Mouse (Mus musculus) spleen, postnatal 10 days (tissue): ENCODE data around the gene Large1.
"Not testable (repeated sequence)": the region's sequence is repeated elsewhere in the genome, so short reads cannot be mapped to it uniquely, and the experiment has no call there.

Source experiments
- DNase-seq, 2 experiments: peaks; one replicate each; pipeline ENCODE4 v3.0.0; 2021 to 2022; ENCODE audit warnings: low spot score in 2 of 2

Large1 gene

GRCm38 (mm10) chr8:73353108-73353793, at the start of gene Large1:
Large1 (minus strand) TSS chr8:73353540.
- peak; percentile 37 to 82 for DNase-seq

DNA sequence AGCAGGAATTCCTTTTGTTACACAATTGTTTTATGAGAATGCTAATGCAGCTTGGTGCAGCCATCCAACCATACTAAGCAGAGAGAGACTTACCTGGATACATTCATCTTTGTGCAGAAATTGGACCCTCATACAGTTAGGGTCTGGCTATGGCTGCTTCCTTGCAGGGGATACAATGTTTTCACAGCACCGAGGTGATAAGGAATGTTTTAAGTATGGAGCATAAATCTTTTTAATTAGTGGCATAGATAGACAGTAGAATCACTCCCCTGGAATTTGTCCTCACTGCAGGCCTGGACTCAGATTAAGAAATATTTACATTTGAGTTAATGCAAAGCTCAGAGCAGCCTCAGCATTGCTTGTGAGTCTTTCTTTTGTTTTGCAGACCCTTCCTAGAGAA, 47.0 kb upstream of the Large1 start:
- DNase-seq: no peak

DNA sequence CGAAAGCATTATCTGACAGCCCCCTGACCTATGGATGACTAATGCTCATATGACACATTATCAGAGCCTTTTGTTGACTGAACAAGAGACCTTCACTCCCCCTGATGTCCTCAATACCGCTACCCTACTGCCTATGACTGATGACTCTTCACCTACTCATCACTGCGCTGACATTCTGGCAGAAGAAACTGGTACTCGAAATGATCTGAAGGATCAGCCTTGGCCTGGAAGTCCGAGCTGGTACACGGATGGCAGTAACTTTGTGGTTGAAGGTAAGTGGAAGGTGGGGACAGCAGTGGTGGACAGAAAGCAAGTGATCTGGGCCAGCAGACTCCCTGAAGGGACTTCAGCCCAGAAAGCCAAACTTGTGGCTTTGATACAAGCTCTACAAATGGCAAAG, 19.7 kb upstream of the Large1 start:
- not testable (repeated sequence) for DNase-seq

GRCm38 (mm10) chr8:73355979-73356378, 2.6 kb upstream of the Large1 start:
- peak in 1 of 2 experiments; percentile 19 for DNase-seq

GRCm38 (mm10) chr8:73354201-73354881, 1.0 kb upstream of the Large1 start:
- peak; percentile 5 to 13 for DNase-seq

DNA sequence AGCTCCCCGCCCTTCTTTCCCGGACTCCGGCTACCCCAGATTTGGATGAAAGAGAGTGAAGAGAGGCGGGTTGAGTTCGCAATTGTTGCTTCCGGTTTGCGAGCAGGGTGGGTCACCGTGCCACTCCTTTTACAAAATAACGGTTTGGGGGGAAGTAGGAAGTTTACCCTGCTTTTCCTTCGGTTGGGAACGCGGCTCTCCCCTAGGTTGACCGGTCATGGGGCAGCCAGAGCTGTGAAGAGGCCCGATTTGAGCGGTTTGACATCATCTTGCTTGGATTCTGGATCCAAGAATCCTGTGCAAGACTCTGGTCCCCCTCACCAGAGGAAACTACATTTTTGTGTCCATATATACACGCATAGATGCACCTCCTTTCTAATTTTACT, 447 bp upstream of the Large1 start:
- DNase-seq: no peak

DNA sequence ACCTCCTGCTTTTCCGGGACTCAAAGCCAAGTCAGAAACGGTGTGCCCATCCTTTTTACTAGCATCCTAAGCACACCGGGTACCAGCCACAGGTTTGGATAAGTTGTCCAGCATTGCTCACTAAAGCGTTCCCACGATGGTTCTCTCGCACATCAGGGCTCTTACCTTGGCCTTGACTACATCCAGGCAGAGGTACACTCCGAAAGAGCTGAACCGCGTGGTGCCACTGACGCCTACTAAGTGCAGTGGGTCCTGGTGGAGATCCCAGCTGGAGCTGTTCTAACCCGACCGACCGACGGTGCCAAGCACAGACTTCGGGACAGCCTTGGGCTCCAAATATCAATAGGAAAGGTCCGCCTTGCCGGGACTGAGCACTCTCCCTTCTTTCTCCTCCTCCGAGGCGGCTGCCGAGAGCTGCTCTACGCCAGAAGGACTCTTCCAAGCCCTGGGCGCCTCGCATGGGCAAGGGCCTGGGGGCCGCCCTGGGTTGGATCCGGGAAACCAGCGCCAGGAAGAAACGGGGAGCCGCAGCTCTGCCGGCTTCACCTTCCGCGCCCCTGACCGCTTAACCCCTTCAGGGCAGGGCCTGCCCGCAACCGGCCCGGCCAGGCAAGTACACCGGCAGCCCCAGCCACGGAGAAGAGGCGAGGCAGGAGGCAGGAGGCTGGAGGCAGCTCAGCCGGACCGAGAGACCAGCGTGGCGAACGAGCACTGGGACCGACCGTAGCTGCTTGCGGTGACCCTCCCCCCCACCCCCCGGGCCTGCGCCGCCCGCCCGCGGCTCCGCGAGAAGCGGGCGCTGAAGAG, 836 bp downstream of the Large1 start:
- peak; percentile 8 to 17 for DNase-seq

- DNase-seq: no peak
Measured at GRCm38 (mm10) chr8:73350366-73350765, 3.0 kb downstream of the Large1 start.

DNA sequence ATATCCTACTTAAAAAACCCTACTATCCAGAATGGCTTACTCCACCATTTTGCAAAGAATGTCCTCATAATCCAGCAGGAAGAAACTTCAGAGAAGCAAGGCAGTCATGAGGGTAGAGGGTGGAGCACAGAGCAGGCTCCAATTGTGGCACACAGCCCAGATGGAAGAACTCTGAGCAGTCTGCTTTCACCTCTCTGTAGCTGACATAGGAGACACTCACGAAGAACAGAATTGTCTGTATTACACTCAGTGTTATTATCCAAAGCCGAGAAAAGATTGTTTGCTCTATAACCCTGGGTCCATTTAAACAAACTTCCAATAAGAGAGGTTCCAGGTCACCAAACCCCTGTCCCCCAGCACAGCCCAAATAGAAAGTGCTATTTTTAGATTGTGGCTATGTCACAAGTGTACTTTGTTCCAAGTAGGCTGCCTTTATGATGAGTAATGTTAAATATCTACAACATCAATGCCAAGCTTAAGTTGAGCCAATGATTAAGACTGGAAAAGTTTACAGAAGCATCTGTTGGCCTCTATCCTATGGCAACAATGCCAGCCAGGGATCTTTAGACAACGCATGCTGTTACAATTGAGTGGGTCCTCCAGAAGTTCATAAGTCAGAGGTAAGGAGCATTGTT, 10.5 kb downstream of the Large1 start:
- DNase-seq: no peak

DNA sequence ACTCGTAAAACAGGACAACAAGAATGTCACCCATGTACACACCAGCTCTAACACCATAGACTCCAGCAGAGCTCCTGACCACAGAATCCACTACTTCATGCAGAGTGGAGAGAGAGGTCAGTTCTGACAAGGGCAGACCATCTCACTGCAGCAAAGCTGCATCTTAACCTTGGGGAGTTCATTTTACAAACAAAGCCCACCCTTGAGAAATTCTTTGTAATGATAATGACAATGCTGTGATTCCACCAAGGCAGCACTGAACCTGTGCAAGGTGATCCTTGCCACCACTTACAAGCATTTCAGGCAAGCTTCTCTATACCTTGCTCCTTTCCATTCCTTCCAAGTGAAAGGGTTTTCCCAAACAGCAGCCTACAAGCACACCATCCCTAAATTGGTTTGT, 16.5 kb downstream of the Large1 start:
- no peak for DNase-seq

- no peak for DNase-seq
Measured at GRCm38 (mm10) chr8:73329131-73329530, 24.2 kb downstream of the Large1 start.

GRCm38 (mm10) chr8:73328056-73328455, 25.3 kb downstream of the Large1 start:
- DNase-seq: no peak

GRCm38 (mm10) chr8:73324667-73325066, 28.7 kb downstream of the Large1 start:
- DNase-seq: no peak

GRCm38 (mm10) chr8:73323591-73323990, 29.7 kb downstream of the Large1 start:
- DNase-seq: no peak

DNA sequence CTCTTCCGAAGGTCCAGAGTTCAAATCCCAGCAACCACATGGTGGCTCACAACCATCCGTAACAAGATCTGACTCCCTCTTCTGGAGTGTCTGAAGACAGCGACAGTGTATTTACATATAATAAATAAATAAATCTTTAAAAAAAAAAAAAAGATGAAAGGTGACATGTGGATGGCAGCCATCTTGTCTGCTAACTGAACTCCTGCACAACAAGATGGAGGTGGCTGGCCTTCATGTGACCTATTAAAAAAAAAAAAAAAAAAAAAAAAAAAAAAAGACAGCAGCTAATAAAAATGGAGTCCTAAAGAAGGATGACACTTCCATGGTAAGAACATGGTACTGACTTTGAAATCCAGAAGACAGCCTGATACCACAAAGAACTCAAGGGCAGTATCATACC, 33.8 kb downstream of the Large1 start:
- not testable (repeated sequence) for DNase-seq

DNA sequence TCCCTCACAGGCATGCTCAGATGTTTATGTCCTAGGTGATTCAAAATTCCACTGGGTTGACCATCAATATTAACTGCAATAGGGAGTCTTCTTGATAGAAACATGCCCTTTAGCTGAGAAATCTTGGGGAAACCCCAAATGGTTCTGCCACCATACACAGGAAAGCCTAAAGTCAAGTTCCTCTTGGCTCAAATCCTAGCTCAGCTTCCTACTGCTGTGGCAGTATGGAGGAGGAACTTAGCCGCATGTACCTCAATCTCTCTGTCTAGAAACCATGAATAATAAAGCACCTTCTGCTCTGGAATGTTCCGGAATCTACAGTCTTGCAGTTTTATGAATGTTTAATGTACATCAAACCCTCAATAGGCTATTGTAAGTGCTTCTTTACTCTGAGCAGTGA, 39.4 kb downstream of the Large1 start:
- no peak for DNase-seq

DNA sequence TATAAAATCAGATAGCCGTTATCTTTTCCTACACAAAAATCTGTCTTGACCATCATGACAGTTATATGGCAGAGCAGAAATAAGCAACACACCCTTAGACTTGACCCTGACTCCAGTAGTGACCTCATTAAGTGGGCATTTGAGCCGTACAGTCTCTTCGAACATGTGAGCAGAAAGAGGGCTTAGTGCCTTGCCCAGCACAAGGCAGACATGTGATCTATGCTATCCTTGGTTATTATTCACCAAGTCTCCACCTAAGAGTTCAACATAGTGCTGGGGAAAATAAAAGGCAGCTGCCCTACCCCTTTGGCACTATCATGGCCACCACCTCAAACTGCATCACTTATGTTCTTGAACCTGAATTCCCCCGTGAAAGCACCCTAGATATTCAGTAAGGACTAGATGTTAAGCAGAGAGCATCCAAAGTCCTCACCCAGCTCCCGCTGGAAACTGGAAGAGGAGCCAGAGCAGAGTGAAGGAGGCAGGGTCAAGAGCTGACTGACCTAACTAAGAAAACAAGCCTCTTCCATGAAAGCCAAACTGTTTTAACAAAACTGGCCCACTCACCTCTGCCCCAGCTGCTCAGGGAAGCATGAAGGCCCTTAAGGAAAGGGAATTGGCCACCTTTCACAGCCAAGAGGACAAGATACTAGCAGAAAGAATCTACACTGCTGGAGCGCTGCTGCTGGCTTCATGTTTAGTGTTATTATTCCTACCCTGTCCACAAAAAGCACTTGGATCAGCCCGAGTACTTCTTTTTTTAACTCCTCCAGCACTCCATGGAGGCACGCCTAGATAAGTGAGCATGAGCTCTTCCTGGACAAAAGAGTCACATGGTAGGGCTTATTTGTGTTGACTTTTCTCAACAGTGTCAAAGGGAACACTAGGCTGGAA, 40.4 kb downstream of the Large1 start:
- no peak for DNase-seq

DNA sequence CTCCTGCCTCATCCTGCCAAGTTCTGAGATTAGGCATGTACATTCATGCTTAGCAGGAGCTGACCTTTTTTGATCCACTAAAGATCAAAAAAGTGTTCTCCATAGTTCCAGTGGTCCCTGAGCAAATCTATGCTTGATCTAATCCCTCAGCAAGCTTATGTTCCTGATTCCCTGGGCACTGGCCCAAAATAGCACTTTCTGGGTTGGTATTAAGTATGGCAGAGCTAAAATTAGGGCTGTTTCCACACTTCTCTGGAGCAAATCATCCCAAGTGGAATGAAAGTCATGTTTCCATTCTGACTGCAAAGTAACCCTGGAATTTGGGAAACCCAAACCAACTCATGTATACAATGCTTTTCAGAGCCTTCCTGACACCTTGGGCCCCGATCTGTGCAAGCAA, 42.9 kb downstream of the Large1 start:
- no peak for DNase-seq

DNA sequence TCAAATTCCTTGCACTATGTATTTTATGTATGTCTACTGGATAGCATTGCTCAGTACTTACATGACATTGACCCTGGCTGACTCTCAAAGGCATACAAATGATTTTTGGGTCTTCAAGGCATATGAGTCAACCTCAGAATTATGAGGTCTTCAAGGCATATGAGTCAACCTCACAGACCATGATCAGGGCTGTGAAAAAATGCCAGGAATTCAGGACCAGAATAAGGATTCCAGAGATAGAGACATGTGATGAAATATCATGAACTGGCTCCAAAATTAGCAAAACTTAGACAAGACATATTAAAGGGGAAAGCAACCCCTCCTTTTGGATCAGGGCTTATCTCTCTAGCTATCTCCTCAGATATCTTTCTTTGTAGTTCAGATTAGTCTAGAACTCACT, 43.3 kb downstream of the Large1 start:
- no peak for DNase-seq

DNA sequence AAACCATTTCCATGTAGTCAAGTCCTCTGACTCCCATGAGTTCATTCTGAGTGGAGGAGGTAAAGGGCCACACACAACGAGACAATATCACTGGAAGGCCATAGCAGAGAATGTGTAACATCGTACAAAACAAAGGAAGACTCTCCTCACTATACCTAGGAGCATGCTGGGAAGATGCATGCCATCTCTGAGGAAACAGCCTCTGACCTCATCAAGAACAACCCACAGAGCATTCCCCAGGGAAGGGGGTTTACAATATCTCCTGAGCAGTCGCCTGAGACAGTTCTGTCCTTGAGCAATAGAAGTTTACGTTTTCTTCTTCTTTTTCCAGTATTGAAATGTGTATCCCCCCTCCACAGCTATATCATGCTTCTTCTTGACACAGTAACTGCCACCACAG, 49.4 kb downstream of the Large1 start:
- no peak for DNase-seq

- no peak for DNase-seq
Measured at GRCm38 (mm10) chr8:73302947-73303346, 50.4 kb downstream of the Large1 start.
